Mouse (Mus musculus): ENCODE measurements around the gene Klhdc1. TPM values are rescaled to one million over a fixed set of nuclear protein-coding genes. Genes with fewer than 3 reads are reported as not detected.

Klhdc1 gene
- polyA plus RNA-seq, 1 experiment: 1.4 TPM

DNA sequence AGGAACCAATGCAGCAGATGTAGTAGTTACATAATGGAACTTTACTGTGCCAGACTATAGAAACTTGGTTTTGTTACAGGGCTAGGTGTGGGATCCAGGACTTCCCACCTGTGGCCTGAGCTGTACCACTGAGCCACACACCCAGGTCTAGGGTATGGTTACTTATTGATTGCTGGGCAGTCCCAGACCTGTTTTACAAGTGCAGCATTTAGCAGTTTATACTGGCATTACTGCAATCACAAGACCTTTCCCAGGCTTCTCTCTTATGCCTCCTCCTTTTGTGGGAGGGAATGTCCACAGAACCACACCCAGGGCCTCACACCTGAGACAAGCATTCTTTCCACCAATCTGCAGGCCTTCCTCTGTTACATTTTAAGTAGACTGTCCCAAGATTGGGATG lies 42.0 kb upstream of the Klhdc1 start:
- DNase-seq: no peak
- H3K4me1 ChIP-seq (replicated peaks; ENCODE audit: control insufficient read depth, insufficient read depth, low read length): peaks cover 3% of the 10 kb centered on the region; the same call in 1 of the 2 replicates
- no peaks in the 10 kb centered on the region for H3K36me3 ChIP-seq (ENCODE audit: control insufficient read depth, insufficient read depth, low read length)
- H3K4me3 ChIP-seq (ENCODE audit: control insufficient read depth, insufficient read depth, low read length): no peak overlapping the region
- H3K27ac ChIP-seq (ENCODE audit: control insufficient read depth, insufficient read depth, low read length): no peak overlapping the region
- H3K27me3 ChIP-seq (ENCODE audit: control insufficient read depth, insufficient read depth, low read length): no peaks in the 10 kb centered on the region
- TF ChIP-seq POLR2A (IDR thresholded peaks at IDR 0.05; ENCODE audit: control insufficient read depth, extremely low read depth, insufficient read depth, low read length, poor library complexity): no peak
- TF ChIP-seq CTCF (IDR thresholded peaks at IDR 0.05; ENCODE audit: borderline replicate concordance, control insufficient read depth, extremely low read depth, insufficient read depth, low read length, poor library complexity): no peak

DNA sequence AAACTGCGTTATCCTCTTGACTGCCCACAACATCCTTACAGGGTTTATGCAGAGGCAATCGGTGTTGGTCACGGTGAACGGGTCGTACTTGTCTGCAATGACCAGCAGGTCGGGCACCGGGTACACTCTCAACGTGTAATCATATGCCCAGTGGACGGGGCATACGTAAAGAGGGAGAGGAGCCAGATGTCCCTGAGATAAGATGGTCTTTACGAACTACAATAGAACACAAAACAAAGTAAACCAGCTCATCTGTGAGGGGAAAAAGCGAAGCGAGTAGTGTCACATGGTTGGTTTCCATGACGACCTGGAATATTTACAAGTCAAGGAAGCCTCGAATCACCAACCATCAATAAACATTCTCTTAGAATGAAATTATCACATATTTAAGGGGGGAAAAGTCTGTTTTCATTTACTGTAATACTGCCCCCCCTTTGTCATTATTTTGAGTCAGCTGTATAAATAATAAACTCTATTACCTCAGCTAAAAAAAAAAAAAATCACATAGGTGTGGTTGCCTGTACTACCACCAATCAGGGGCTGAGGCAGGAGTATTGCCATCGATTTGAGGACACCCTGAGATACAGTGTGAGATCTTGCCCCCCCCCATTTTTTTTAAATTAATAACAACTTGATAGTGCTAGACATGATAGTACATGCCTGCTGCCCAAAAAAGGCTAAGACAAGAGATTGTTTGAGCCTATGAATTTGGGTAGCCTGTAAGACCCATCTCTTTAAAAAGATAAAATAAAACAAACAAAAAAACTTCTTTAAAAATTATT lies 36.7 kb upstream of the Klhdc1 start, which contains the start of gene Gm49384:
Gene Gm49384 (minus strand): TSS at position 216 of the 782 bp plus-strand sequence.
- H3K36me3 ChIP-seq (ENCODE audit: control insufficient read depth, insufficient read depth, low read length): no peaks in the 10 kb centered on the region
- WGBS: 94% methylated on average over 16 of the region's 16 CpGs

DNA sequence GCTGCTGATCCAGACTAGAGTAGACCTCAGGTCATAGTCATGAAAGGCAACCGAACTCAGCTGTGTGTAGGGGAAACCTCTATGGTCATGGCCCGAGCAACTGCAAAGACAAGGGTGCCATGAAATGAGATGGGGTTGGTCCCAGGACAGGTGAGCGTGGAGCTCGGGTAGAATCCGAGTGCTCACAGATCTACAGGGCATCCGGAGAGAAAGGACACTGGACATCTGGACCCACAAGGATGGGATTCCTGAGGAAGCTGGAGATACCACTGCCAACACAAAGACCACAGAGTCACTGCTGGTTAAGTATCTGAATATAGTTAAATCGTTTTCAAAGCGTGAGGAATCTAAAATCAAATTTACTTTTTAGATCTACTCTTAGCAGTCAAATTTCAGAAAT lies 33.6 kb upstream of the Klhdc1 start:
- no peak for DNase-seq
- no peaks in the 10 kb centered on the region for H3K27me3 ChIP-seq (ENCODE audit: control insufficient read depth, insufficient read depth, low read length)
- H3K4me1 ChIP-seq (replicated peaks; ENCODE audit: control insufficient read depth, insufficient read depth, low read length): no peaks in the 10 kb centered on the region
- TF ChIP-seq POLR2A (IDR thresholded peaks at IDR 0.05; ENCODE audit: control insufficient read depth, extremely low read depth, insufficient read depth, low read length, poor library complexity) (no peak), CTCF (IDR thresholded peaks at IDR 0.05; ENCODE audit: borderline replicate concordance, control insufficient read depth, extremely low read depth, insufficient read depth, low read length, poor library complexity) (no peak)
- no peak overlapping the region for H3K4me3 ChIP-seq (ENCODE audit: control insufficient read depth, insufficient read depth, low read length)
- H3K36me3 ChIP-seq (ENCODE audit: control insufficient read depth, insufficient read depth, low read length): no peaks in the 10 kb centered on the region
- WGBS: 97% methylated on average over 8 of the region's 8 CpGs
- H3K27ac ChIP-seq (ENCODE audit: control insufficient read depth, insufficient read depth, low read length): no peak overlapping the region

More for the DNA sequence above, 36.7 kb upstream of the Klhdc1 start, which contains the start of gene Gm49384:
- Histone ChIP-seq H3K4me3 (ENCODE audit: control insufficient read depth, insufficient read depth, low read length) (no peak within 1 kb of the TSS), H3K4me1 (replicated peaks; ENCODE audit: control insufficient read depth, insufficient read depth, low read length) (no peaks in the 10 kb centered on the region), H3K27me3 (ENCODE audit: control insufficient read depth, insufficient read depth, low read length) (no peaks in the 10 kb centered on the region), H3K27ac (ENCODE audit: control insufficient read depth, insufficient read depth, low read length) (no peak within 1 kb of the TSS)
- DNase-seq: no peak
- TF ChIP-seq CTCF (IDR thresholded peaks at IDR 0.05; ENCODE audit: borderline replicate concordance, control insufficient read depth, extremely low read depth, insufficient read depth, low read length, poor library complexity): no peak
- TF ChIP-seq POLR2A (IDR thresholded peaks at IDR 0.05; ENCODE audit: control insufficient read depth, extremely low read depth, insufficient read depth, low read length, poor library complexity): no peak

- Histone ChIP-seq H3K27ac (ENCODE audit: control insufficient read depth, insufficient read depth, low read length) (no peak overlapping the region), H3K4me3 (ENCODE audit: control insufficient read depth, insufficient read depth, low read length) (no peak overlapping the region), H3K27me3 (ENCODE audit: control insufficient read depth, insufficient read depth, low read length) (no peaks in the 10 kb centered on the region), H3K36me3 (ENCODE audit: control insufficient read depth, insufficient read depth, low read length) (no peaks in the 10 kb centered on the region), H3K4me1 (replicated peaks; ENCODE audit: control insufficient read depth, insufficient read depth, low read length) (no peaks in the 10 kb centered on the region)
- no peak for DNase-seq
- no peak for TF ChIP-seq CTCF (IDR thresholded peaks at IDR 0.05; ENCODE audit: borderline replicate concordance, control insufficient read depth, extremely low read depth, insufficient read depth, low read length, poor library complexity)
- TF ChIP-seq POLR2A (IDR thresholded peaks at IDR 0.05; ENCODE audit: control insufficient read depth, extremely low read depth, insufficient read depth, low read length, poor library complexity): no peak
- WGBS: 98% methylated on average over 7 of the region's 7 CpGs
These were observed 33.0 kb upstream of the Klhdc1 start for GRCm38 (mm10) chr12:69207926-69208325.

- TF ChIP-seq CTCF (IDR thresholded peaks at IDR 0.05; ENCODE audit: borderline replicate concordance, control insufficient read depth, extremely low read depth, insufficient read depth, low read length, poor library complexity) (no peak), POLR2A (IDR thresholded peaks at IDR 0.05; ENCODE audit: control insufficient read depth, extremely low read depth, insufficient read depth, low read length, poor library complexity) (no peak)
- 0 out of 2 replicates have a peak, but pooled peaks cover 3% of the 10 kb centered on the region for H3K36me3 ChIP-seq (ENCODE audit: control insufficient read depth, insufficient read depth, low read length)
- no peak overlapping the region for H3K4me3 ChIP-seq (ENCODE audit: control insufficient read depth, insufficient read depth, low read length)
- no peak overlapping the region for H3K27ac ChIP-seq (ENCODE audit: control insufficient read depth, insufficient read depth, low read length)
- no peaks in the 10 kb centered on the region for H3K4me1 ChIP-seq (replicated peaks; ENCODE audit: control insufficient read depth, insufficient read depth, low read length)
- 91% methylated on average over 2 of the region's 2 CpGs for WGBS
- DNase-seq: no peak
- H3K27me3 ChIP-seq (ENCODE audit: control insufficient read depth, insufficient read depth, low read length): no peaks in the 10 kb centered on the region
These were observed 32.5 kb upstream of the Klhdc1 start for GRCm38 (mm10) chr12:69208520-69208919.

- no peaks in the 10 kb centered on the region for H3K27me3 ChIP-seq (ENCODE audit: control insufficient read depth, insufficient read depth, low read length)
- H3K4me1 ChIP-seq (replicated peaks; ENCODE audit: control insufficient read depth, insufficient read depth, low read length): no peaks in the 10 kb centered on the region
- 97% methylated on average over 18 of the region's 18 CpGs for WGBS
- TF ChIP-seq POLR2A (IDR thresholded peaks at IDR 0.05; ENCODE audit: control insufficient read depth, extremely low read depth, insufficient read depth, low read length, poor library complexity): no peak
- TF ChIP-seq CTCF (IDR thresholded peaks at IDR 0.05; ENCODE audit: borderline replicate concordance, control insufficient read depth, extremely low read depth, insufficient read depth, low read length, poor library complexity): no peak
- H3K4me3 ChIP-seq (ENCODE audit: control insufficient read depth, insufficient read depth, low read length): no peak overlapping the region
- no peak for DNase-seq
- 0 out of 2 replicates have a peak, but pooled peaks cover 3% of the 10 kb centered on the region for H3K36me3 ChIP-seq (ENCODE audit: control insufficient read depth, insufficient read depth, low read length)
- no peak overlapping the region for H3K27ac ChIP-seq (ENCODE audit: control insufficient read depth, insufficient read depth, low read length)
These were observed 30.7 kb upstream of the Klhdc1 start for GRCm38 (mm10) chr12:69210056-69210979.

Measured in thymus, adult 2 months (tissue).